Mouse (Mus musculus) embryonic stem cell, embryonic (primary cell): ENCODE data around the gene Nop2.

Source experiments
- CTCF ChIA-PET, 4 experiments: fragments of 300-600 bp in 2 of 4; fragments of 350-600 bp in 2 of 4; sonication (Branson Sonifier 250); formaldehyde crosslinking; loops; one replicate each; lab custom pipeline; 2022; ENCODE audit warnings: inconsistent platforms in 2 of 4; lab: Charles Lee
- POLR2A ChIA-PET, 4 experiments: fragments of 300-600 bp in 2 of 4; fragments of 350-600 bp in 2 of 4; sonication (Branson Sonifier 250); formaldehyde crosslinking; loops; one replicate each; lab custom pipeline; 2022; ENCODE audit warnings: antibody characterized with exemption in 4 of 4, inconsistent platforms in 1 of 4; lab: Charles Lee

The Nop2 gene

DNA sequence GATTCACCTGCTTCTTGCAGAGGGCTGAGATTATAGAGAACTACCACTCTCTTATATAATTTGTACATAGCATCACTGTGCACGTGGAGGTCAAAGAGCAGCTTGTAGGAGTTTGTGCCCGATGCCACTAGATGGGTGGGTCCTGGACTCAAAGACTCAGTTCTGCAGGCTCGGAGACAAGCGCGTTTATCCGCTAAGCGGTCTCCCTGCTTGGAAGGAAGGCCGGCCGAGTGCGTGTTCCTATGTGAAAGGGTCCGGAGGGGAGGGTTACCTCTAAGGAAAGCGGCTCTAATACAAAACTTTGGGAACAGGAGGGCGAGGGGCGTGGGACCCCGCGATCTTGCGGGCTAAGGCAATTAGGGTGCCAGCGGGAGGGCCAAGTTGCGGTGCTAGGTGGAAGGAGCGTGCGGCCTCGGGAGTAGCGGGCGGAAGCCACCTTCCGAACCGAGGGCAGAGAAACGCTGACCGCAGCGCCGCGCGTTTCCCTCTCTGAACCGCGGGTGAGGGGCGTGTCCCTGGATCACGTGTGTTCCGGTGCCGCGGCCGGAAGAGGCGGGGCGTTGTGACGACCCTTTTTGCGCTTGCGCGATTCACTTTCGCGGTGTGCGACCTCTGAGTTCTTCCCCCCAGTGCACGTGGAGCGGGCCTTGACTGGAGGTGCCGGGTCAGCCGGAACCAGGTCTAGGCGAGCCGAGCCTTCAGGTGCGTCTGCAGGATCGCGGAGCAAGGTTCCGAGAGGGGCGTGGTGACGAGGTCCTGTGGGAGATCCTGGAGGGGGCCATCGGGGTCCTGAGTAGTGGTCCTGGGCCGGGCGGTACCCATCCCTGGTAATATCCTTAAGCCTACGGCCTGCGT is at the start of gene Nop2:
Nop2 (plus strand) TSS at position 608 of the 855 bp plus-strand sequence.
- CTCF ChIA-PET, result no interaction called here
- POLR2A ChIA-PET, result interaction anchor here (0.6 to 16.8 kb wide), 24 partner anchors 8 to 326 kb away, joined by 3 to 499 read pairs (median 5); partner anchors contain the start of genes Gapdh (in 2 of the 4), Mrpl51 (in 2 of the 4), Ncapd2 (in 2 of the 4) and Zfp384 (in 2 of the 4)

- ChIA-PET POLR2A (interaction anchor here in 2 of 4 experiments (0.5 to 3.3 kb wide), 10 partner anchors 9 to 232 kb away, joined by 3 to 24 read pairs (median 7); partner anchors contain the start of genes Lpar5 (in 2 of the 2) and Acrbp (in 1 of the 2)), CTCF (interaction anchor here (0.5 to 2.8 kb wide), 15 partner anchors 8 to 366 kb away, joined by 3 to 21 read pairs (median 4); partner anchors contain the start of genes Lpar5 (in 2 of the 4) and Acrbp (in 1 of the 4))
Measured at GRCm38 (mm10) chr6:125082801-125083386, 48.8 kb upstream of the Nop2 start.

GRCm38 (mm10) chr6:125084424-125084823 is 47.3 kb upstream of the Nop2 start:
- CTCF ChIA-PET, result interaction anchor here (0.5 to 1.4 kb wide), 13 partner anchors 9 to 392 kb away, joined by 3 to 8 read pairs (median 4); partner anchors contain the start of gene Mlf2 (in 1 of the 4)
- POLR2A ChIA-PET, result interaction anchor here (0.5 to 1.3 kb wide), 8 partner anchors 9 to 155 kb away, joined by 3 to 5 read pairs (median 3); no protein-coding TSS in a partner anchor

- CTCF ChIA-PET, result interaction anchor here in 2 of 4 experiments (1.0 to 1.8 kb wide), 6 partner anchors 20 to 241 kb away, joined by 3 to 6 read pairs (median 4); partner anchors contain the start of genes Lpar5 (in 1 of the 2) and Mlf2 (in 1 of the 2)
- POLR2A ChIA-PET, result interaction anchor here in 3 of 4 experiments (0.6 to 5.2 kb wide), 43 partner anchors 9 to 349 kb away, joined by 3 to 32 read pairs (median 4); partner anchors contain the start of genes Chd4 (in 2 of the 3), Gapdh (in 2 of the 3), Mlf2 (in 2 of the 3) and Mrpl51 (in 2 of the 3)
Measured at GRCm38 (mm10) chr6:125087937-125088336, 43.8 kb upstream of the Nop2 start.

DNA sequence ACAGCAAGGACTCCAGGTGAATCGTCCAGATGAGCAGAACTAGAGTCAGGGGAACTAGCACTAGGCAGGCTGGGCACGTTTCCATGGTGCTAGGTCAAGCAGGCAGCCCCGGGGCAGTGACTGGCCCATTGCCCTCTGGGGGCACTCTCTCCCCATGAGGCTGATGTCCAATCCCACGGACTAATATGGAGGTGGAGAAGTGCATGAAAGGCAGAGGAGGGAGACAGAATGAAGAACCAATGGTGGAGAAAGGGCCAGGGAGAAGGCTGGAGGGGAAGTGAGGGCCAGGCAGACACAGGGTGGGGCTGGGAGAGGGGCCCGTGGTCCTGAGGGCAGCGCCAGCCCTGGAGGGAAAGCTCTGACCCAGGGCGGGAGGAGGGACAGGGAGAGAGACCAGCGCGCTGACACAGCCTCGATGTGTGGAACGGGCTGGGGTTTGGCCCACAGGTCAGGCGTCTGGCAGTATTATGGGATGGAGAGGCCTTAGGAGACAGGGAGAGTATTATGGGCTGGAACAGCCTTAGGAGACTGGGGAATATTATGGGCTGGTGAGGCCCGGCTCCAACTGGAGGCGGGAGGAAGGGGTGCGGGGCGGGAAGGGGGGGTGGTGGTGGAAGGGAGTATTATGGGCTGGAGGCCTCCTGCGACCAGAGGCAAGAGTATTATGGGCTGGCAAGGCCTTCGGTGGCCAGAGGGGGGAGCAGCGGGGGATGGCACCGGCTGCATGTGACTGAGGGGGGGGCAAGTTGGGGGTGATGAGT is 43.0 kb upstream of the Nop2 start:
- ChIA-PET CTCF (interaction anchor here in 3 of 4 experiments (0.5 to 1.8 kb wide), 14 partner anchors 13 to 260 kb away, joined by 3 to 6 read pairs (median 4); partner anchors contain the start of genes Cdca3 (in 1 of the 3), Gapdh (in 1 of the 3), Lpar5 (in 1 of the 3) and Mlf2 (in 1 of the 3)), POLR2A (interaction anchor here in 3 of 4 experiments (0.6 to 5.2 kb wide), 61 partner anchors 8 to 350 kb away, joined by 3 to 32 read pairs (median 4); partner anchors contain the start of genes Acrbp (in 3 of the 3), Chd4 (in 2 of the 3), Gapdh (in 2 of the 3) and Grcc10 (in 2 of the 3))

DNA sequence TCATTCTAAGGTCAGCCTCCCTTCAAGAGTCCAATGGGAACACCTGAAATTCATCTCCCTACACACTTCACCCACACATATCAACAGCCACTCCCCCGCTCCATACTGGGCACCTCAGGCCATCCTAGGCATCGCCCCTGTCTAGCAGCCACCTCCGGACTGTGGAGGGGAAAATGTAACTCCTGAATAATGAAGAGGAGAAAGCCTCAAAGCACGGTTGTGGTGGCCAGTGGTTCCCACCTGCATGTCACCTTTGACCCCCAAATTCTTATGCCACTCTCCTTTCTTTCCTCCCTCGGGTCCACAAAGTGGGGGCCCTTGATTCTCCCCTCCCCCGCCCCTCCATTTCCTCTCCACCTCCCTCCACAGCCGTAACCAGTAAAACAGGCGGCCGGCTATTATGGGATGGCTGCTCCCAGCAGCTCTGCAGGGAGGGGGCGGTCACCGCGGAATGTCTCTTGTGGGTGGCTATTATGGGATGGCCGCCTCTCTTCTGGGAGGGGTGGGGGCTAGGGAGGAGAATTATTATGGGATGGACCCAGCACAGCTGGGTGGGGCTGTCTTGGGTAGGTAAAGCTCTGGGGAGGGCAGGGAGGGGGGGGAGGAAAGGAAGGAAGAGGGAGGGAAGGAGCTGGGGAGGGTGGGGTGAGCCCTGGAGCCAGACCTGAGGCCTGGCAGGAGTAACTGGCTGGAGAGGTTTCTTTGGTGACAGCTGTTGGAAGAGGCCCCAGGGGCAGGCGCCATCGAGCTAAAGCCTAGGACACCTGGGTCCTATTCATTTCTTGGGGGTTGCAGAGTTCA is 42.0 kb upstream of the Nop2 start:
- ChIA-PET CTCF (interaction anchor here (0.6 to 1.8 kb wide), 23 partner anchors 8 to 389 kb away, joined by 3 to 9 read pairs (median 3); partner anchors contain the start of genes Acrbp (in 1 of the 4), Cdca3 (in 1 of the 4), Gapdh (in 1 of the 4) and Grcc10 (in 1 of the 4)), POLR2A (interaction anchor here in 3 of 4 experiments (0.5 to 5.2 kb wide), 60 partner anchors 12 to 1153 kb away, joined by 3 to 32 read pairs (median 4); partner anchors contain the start of genes Acrbp (in 2 of the 3), Gapdh (in 2 of the 3), Grcc10 (in 2 of the 3) and Mrpl51 (in 2 of the 3))

GRCm38 (mm10) chr6:125090341-125091085 is 41.2 kb upstream of the Nop2 start:
- ChIA-PET POLR2A (interaction anchor here in 3 of 4 experiments (0.6 to 5.2 kb wide), 51 partner anchors 11 to 1152 kb away, joined by 3 to 32 read pairs (median 4); partner anchors contain the start of genes Gapdh (in 2 of the 3), Grcc10 (in 2 of the 3), Mrpl51 (in 2 of the 3) and Ncapd2 (in 2 of the 3)), CTCF (interaction anchor here (0.6 to 1.8 kb wide), 19 partner anchors 9 to 390 kb away, joined by 3 to 9 read pairs (median 3); partner anchors contain the start of genes Acrbp (in 1 of the 4), Cdca3 (in 1 of the 4), Grcc10 (in 1 of the 4) and Usp5 (in 1 of the 4))

GRCm38 (mm10) chr6:125092372-125092771 is 39.3 kb upstream of the Nop2 start:
- ChIA-PET CTCF (interaction anchor here in 2 of 4 experiments (0.5 to 1.0 kb wide), 4 partner anchors 25 to 581 kb away, joined by 3 to 7 read pairs (median 4); partner anchors contain the start of genes Mrpl51 (in 1 of the 2) and Ncapd2 (in 1 of the 2)), POLR2A (interaction anchor here in 3 of 4 experiments (0.5 to 4.9 kb wide), 27 partner anchors 9 to 488 kb away, joined by 3 to 30 read pairs (median 4); partner anchors contain the start of genes Gapdh (in 2 of the 3), Cdca3 (in 1 of the 3), Mlf2 (in 1 of the 3) and Mrpl51 (in 1 of the 3))

- ChIA-PET CTCF (interaction anchor here (0.6 to 1.9 kb wide), 5 partner anchors 13 to 247 kb away, joined by 3 to 12 read pairs (median 3); no protein-coding TSS in a partner anchor), POLR2A (interaction anchor here (0.5 to 2.6 kb wide), 17 partner anchors 8 to 383 kb away, joined by 3 to 8 read pairs (median 4); partner anchors contain the start of genes Mlf2 (in 1 of the 4), Mrpl51 (in 1 of the 4) and Ncapd2 (in 1 of the 4))
Measured at GRCm38 (mm10) chr6:125094843-125095242, 36.9 kb upstream of the Nop2 start.

GRCm38 (mm10) chr6:125095391-125096278 is 36.1 kb upstream of the Nop2 start, which contains the start of gene Chd4:
Chd4 (plus strand) TSS chr6:125095981.
- POLR2A ChIA-PET, result interaction anchor here in 3 of 4 experiments (0.5 to 2.5 kb wide), 38 partner anchors 8 to 384 kb away, joined by 3 to 14 read pairs (median 4); partner anchors contain the start of genes Mrpl51 (in 2 of the 3) and Ncapd2 (in 2 of the 3)
- CTCF ChIA-PET, result interaction anchor here (0.8 to 1.9 kb wide), 6 partner anchors 14 to 248 kb away, joined by 3 to 4 read pairs (median 3); partner anchors contain the start of gene Lpar5 (in 1 of the 4)

- ChIA-PET CTCF (interaction anchor here in 2 of 4 experiments (0.8 to 1.5 kb wide), 3 partner anchors 28 to 192 kb away, joined by 3 to 4 read pairs (median 3); partner anchors contain the start of gene Lpar5 (in 1 of the 2)), POLR2A (interaction anchor here in 3 of 4 experiments (0.6 to 2.5 kb wide), 37 partner anchors 8 to 351 kb away, joined by 3 to 14 read pairs (median 4); partner anchors contain the start of genes Mrpl51 (in 2 of the 3), Ncapd2 (in 2 of the 3) and Ltbr (in 1 of the 3))
Measured at GRCm38 (mm10) chr6:125096279-125096596, 35.5 kb upstream of the Nop2 start.

DNA sequence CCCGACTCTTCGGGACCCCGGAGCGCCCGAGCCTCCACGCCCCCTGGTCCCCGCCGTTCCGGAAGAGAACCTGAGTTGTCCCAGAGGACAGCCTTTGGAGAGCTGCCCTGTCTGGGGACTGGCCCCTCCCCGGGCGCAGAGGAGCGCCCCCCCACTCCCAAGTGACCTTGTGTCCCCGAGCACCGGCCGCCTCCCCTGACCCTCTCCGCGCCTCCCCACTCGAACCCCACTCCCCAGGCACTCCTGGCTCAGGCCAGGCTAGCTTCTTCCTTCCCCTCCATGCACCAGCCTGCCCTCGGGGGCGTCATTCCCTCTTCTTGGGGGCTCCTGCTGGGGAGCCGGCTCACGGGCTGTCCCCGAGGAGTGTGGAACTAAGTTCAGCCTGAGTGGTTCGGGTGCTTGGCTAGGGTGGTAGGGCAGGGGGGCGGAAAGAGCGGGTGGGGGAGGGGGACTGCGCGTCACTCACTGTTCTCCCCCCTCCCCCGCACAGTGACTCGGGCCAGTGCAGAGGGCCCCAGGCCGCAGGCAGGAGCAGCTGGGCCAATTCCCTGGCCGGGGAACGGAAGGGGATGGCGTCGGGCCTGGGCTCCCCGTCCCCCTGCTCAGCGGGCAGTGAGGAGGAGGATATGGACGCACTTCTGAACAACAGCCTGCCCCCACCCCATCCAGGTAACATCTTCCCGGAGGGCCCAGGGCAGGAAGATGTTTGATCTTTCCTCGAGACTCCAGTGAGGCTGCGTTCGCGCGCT is 34.9 kb upstream of the Nop2 start:
- ChIA-PET POLR2A (interaction anchor here in 3 of 4 experiments (0.6 to 2.5 kb wide), 42 partner anchors 9 to 356 kb away, joined by 3 to 14 read pairs (median 4); partner anchors contain the start of genes Mrpl51 (in 2 of the 3), Ncapd2 (in 2 of the 3), Grcc10 (in 1 of the 3) and Ltbr (in 1 of the 3)), CTCF (interaction anchor here in 3 of 4 experiments (0.5 to 1.5 kb wide), 6 partner anchors 14 to 259 kb away, joined by 3 to 8 read pairs (median 4); partner anchors contain the start of gene Lpar5 (in 1 of the 3))
